Mouse (Mus musculus) midbrain, embryonic 15.5 days (tissue): Measurements from ENCODE around the gene 1700016D06Rik. TPM values are rescaled to one million over a fixed set of nuclear protein-coding genes. Genes with fewer than 3 reads are reported as not detected.
A peak's percentile ranks its signal among the peaks of the same experiment; 100 is the strongest.

ENCODE experiments used
- ATAC-seq: fragments of 200-750 bp; cut with Nextera tagmentation; replicated peaks from 2 replicates; pipeline ENCODE4 v1.8.0; 2017; ENCODE audit warnings: moderate TSS enrichment
- H3K27ac ChIP-seq: fragments of 300-500 bp; sonication (generic); 2 replicates; pipeline ENCODE4 v1.5.1; 2015; ENCODE audit warnings: mild to moderate bottlenecking, inconsistent platforms
- H3K27me3 ChIP-seq: fragments of 300-500 bp; sonication (generic); replicated peaks from 2 replicates; pipeline ENCODE4 v1.6.1; 2015; ENCODE audit warnings: inconsistent platforms
- H3K36me3 ChIP-seq: fragments of 300-500 bp; sonication (generic); replicated peaks from 2 replicates; pipeline ENCODE4 v1.6.1; 2015; ENCODE audit warnings: inconsistent platforms
- H3K4me1 ChIP-seq: fragments of 300-500 bp; sonication (generic); 2 replicates; pipeline ENCODE4 v1.6.1; 2015; ENCODE audit warnings: inconsistent platforms
- H3K4me2 ChIP-seq: fragments of 300-500 bp; sonication (generic); 2 replicates; pipeline ENCODE4 v1.6.1; 2015; ENCODE audit warnings: inconsistent platforms, mild to moderate bottlenecking, moderate library complexity
- H3K4me3 ChIP-seq: fragments of 300-500 bp; sonication (generic); 2 replicates; pipeline ENCODE4 v1.5.1; 2015; ENCODE audit warnings: mild to moderate bottlenecking, inconsistent platforms
- H3K9ac ChIP-seq: fragments of 300-500 bp; sonication (generic); 2 replicates; pipeline ENCODE4 v1.6.1; 2015; ENCODE audit warnings: mild to moderate bottlenecking, inconsistent platforms
- H3K9me3 ChIP-seq: fragments of 300-500 bp; sonication (generic); 2 replicates; pipeline ENCODE4 v1.6.1; 2016; ENCODE audit warnings: inconsistent platforms
- WGBS: fragments of 180-500 bp; shearing (Covaris S2); methylation state at CpG from one replicate; pipeline ENCODE4 v1.1.7; 2015; ENCODE audit warnings: mixed read lengths; 5-methylcytosine and 5-hydroxymethylcytosine counted together
- polyA plus RNA-seq: library from polyadenylated mRNA; unstranded; fragments of >200 nt; fragmentation: Nextera tagmentation; extraction: Ambion mirVana; gene quantifications from 2 replicates; pipeline ENCODE4 v1.2.1, GENCODE M21; 2015

Gene 1700016D06Rik
- polyA plus RNA-seq, result 0.24 TPM in 1 of 2 replicates, not detected in the other

DNA sequence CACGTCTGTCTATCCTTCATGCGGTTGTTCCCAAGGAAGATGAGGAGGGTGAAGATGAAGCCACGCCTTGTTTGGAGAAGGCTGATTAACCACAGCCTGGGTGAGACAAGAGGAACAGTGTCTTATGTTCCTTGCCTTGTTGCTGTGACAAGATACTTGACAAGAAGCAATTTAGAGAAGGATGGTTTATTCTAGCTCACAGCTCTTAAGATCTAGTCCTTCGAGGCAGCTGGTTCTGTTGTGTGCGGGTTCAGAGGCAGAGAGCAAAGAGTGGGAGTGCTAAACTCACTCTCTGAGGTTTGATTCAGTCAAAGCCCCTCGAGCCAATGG lies at the start of gene 1700016D06Rik:
1700016D06Rik (minus strand) TSS at position 31 of the 330 bp plus-strand sequence.
- H3K36me3 ChIP-seq, result no peaks in the 10 kb centered on the region
- peak within 1 kb of the TSS; percentile 17; the same call in 1 of the 2 replicates for H3K4me3 ChIP-seq
- H3K27me3 ChIP-seq, result no peaks in the 10 kb centered on the region; the same call in 1 of the 2 replicates
- peak within 1 kb of the TSS; percentile 48 for H3K4me2 ChIP-seq
- H3K27ac ChIP-seq, result no peak within 1 kb of the TSS
- H3K9ac ChIP-seq, result no peak within 1 kb of the TSS
- H3K9me3 ChIP-seq, result no peaks in the 10 kb centered on the region
- H3K4me1 ChIP-seq, result peaks cover 4% of the 10 kb centered on the region; the same call in 1 of the 2 replicates
- 78% methylated on average over 6 of the region's 6 CpGs for WGBS
- ATAC-seq, result no peak

DNA sequence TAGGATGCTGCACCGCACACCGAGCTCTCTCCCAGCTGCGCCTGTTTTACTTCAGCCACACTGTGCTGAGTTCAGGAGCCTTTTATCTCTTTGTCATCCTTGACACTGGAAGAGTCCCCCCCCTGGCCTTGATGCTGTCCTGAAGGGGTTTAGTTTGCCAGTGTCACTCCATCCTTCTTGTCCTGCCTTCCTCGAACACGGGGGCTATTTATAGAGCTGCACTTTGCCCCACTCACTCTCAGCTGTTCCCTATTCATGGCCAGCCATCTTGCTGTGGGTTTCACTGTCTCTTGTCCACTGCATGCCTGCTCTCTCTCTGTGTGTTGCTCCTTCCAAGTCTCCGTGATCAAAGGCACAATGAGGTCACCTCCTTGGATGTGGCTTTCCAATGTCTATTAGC lies 48.6 kb upstream of the 1700016D06Rik start:
- Histone ChIP-seq H3K4me1 (0 out of 2 replicates have a peak, but pooled peaks cover 4% of the 10 kb centered on the region), H3K27ac (no peak overlapping the region), H3K4me3 (no peak overlapping the region), H3K36me3 (no peaks in the 10 kb centered on the region), H3K4me2 (no peak overlapping the region), H3K9ac (no peak overlapping the region), H3K27me3 (no peaks in the 10 kb centered on the region), H3K9me3 (no peaks in the 10 kb centered on the region)
- ATAC-seq, result no peak
- 71% methylated on average over 6 of the region's 6 CpGs for WGBS

- H3K27ac ChIP-seq, result no peak overlapping the region
- 0 out of 2 replicates have a peak, but pooled peaks cover 4% of the 10 kb centered on the region for H3K4me1 ChIP-seq
- H3K27me3 ChIP-seq, result no peaks in the 10 kb centered on the region
- no peaks in the 10 kb centered on the region for H3K36me3 ChIP-seq
- no peaks in the 10 kb centered on the region for H3K9me3 ChIP-seq
- WGBS, result 86% methylated on average over 11 of the region's 11 CpGs
- H3K4me2 ChIP-seq, result no peak overlapping the region
- no peak for ATAC-seq
- H3K4me3 ChIP-seq, result no peak overlapping the region
- no peak overlapping the region for H3K9ac ChIP-seq
Measured at GRCm38 (mm10) chr8:11746850-11747600, 46.2 kb upstream of the 1700016D06Rik start.

DNA sequence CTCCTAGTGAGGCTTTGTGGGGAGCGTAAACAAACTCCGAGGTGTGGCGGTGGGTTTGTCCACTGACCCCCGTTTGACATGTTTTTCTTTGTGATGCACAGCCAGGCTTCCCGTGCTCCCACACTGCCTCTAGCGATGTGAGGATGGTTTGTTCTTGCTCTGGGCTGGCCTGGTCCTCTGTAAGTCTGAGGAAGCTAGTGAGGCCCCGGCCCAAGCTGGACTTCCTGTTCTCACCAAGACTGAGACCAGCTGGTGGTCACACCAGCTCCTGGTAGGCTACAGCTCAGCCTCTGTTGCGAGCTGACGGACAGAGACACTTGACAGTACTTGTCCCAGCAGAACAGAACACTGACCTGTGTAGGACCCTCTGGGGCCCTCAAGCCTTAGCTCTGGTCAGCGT lies 42.7 kb upstream of the 1700016D06Rik start:
- Histone ChIP-seq H3K27ac (no peak overlapping the region), H3K4me2 (no peak overlapping the region), H3K36me3 (peaks cover 11% of the 10 kb centered on the region; the same call in 1 of the 2 replicates), H3K4me1 (0 out of 2 replicates have a peak, but pooled peaks cover 4% of the 10 kb centered on the region), H3K9ac (no peak overlapping the region), H3K9me3 (no peaks in the 10 kb centered on the region), H3K4me3 (no peak overlapping the region), H3K27me3 (no peaks in the 10 kb centered on the region)
- WGBS, result 80% methylated on average over 10 of the region's 10 CpGs
- ATAC-seq, result no peak

GRCm38 (mm10) chr8:11740857-11741256 lies 40.0 kb upstream of the 1700016D06Rik start:
- 88% methylated on average over 2 of the region's 2 CpGs for WGBS
- no peaks in the 10 kb centered on the region for H3K9me3 ChIP-seq
- H3K27me3 ChIP-seq, result no peaks in the 10 kb centered on the region
- no peak overlapping the region for H3K4me2 ChIP-seq
- ATAC-seq, result no peak
- H3K9ac ChIP-seq, result no peak overlapping the region
- H3K36me3 ChIP-seq, result peaks cover 11% of the 10 kb centered on the region; the same call in 1 of the 2 replicates
- no peaks in the 10 kb centered on the region for H3K4me1 ChIP-seq
- no peak overlapping the region for H3K27ac ChIP-seq
- no peak overlapping the region for H3K4me3 ChIP-seq

- Histone ChIP-seq H3K4me3 (no peak overlapping the region), H3K4me1 (no peaks in the 10 kb centered on the region), H3K9me3 (no peaks in the 10 kb centered on the region), H3K27ac (no peak overlapping the region), H3K36me3 (peaks cover 11% of the 10 kb centered on the region; the same call in 1 of the 2 replicates), H3K4me2 (no peak overlapping the region), H3K27me3 (no peaks in the 10 kb centered on the region), H3K9ac (no peak overlapping the region)
- WGBS, result 94% methylated on average over 5 of the region's 5 CpGs
- ATAC-seq, result no peak
Measured at GRCm38 (mm10) chr8:11739082-11739481, 38.2 kb upstream of the 1700016D06Rik start.

DNA sequence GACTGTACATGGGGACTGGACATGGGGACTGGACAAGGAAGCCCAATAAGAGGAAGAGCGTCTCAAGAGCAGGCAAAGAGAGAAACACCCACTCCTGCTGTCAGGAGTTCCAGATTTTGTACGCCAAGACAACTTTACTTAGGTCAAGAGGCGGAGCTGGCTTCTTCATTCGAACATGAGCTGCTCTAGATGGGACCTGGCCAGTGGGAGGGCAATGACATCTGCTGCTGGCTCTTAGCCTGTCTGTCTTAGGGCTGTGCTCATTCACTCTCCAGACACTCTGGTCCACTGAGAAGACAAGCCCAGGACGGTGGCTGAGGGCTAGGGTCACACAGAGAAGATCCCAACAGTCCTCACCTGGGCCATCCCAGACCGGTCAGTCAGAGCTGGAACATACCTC lies 36.2 kb upstream of the 1700016D06Rik start:
- H3K4me1 ChIP-seq, result peaks cover 7% of the 10 kb centered on the region; the same call in 1 of the 2 replicates
- no peak overlapping the region for H3K27ac ChIP-seq
- no peak overlapping the region for H3K4me2 ChIP-seq
- no peaks in the 10 kb centered on the region for H3K27me3 ChIP-seq
- peaks cover 11% of the 10 kb centered on the region; the same call in 1 of the 2 replicates for H3K36me3 ChIP-seq
- no peaks in the 10 kb centered on the region for H3K9me3 ChIP-seq
- no peak overlapping the region for H3K4me3 ChIP-seq
- H3K9ac ChIP-seq, result no peak overlapping the region
- no peak for ATAC-seq
- 90% methylated on average over 6 of the region's 6 CpGs for WGBS

GRCm38 (mm10) chr8:11735672-11736235 lies 34.9 kb upstream of the 1700016D06Rik start:
- Histone ChIP-seq H3K27me3 (no peaks in the 10 kb centered on the region), H3K4me2 (no peak overlapping the region), H3K4me3 (no peak overlapping the region), H3K4me1 (peaks cover 15% of the 10 kb centered on the region), H3K9ac (no peak overlapping the region), H3K36me3 (peaks cover 11% of the 10 kb centered on the region; the same call in 1 of the 2 replicates), H3K9me3 (no peaks in the 10 kb centered on the region), H3K27ac (no peak overlapping the region)
- WGBS, result 91% methylated on average over 15 of the region's 15 CpGs
- ATAC-seq, result no peak

GRCm38 (mm10) chr8:11730271-11730940 lies 29.5 kb upstream of the 1700016D06Rik start:
- H3K27me3 ChIP-seq, result no peaks in the 10 kb centered on the region
- ATAC-seq, result no peak
- WGBS, result 69% methylated on average over 12 of the region's 12 CpGs
- no peak overlapping the region for H3K27ac ChIP-seq
- H3K9ac ChIP-seq, result 0 out of 2 replicates have a peak overlapping the region, but pooled peaks have one; percentile 2
- peak overlapping the region; percentile 74 for H3K4me2 ChIP-seq
- no peaks in the 10 kb centered on the region for H3K9me3 ChIP-seq
- H3K36me3 ChIP-seq, result no peaks in the 10 kb centered on the region
- peaks cover 41% of the 10 kb centered on the region for H3K4me1 ChIP-seq
- peak overlapping the region; percentile 70 for H3K4me3 ChIP-seq

DNA sequence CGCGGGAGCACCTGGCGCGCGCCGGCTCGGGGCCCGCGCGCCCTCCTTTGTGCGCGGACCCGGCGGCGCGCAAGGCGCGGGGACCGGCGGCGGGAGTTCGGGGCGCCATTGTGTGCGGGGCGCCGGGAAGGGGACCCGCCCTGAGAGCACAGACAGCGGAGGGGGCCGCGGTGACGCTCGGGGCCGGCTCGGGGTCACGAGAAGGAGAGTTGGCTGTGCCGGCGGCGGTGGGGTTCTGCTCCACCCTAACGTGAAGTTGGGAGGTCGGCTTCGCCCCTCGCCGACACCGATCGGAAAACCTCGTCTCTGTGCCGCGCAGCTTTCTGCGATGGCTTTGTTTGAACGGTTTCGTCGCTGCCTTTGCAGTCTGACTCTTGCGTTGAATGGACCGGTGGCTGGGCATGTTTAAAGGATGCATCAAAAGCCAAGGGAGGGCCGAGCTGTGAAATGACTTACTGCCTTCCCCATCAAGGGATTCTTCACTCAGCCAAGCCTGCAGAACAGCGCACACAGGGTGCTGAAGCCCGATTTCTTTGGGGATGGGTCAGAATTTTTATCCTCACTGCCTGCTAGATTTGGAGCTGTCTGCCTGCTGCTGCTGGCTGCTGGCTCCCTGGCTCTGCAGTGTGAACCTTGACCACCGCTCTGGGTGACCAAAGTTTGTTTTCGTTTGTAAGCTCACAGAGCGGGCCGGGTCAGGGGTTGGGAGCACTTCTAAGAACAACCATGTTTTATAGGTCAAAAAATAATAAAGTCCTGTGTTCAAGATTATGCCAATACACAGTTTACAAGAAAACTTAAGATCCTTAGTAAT lies 27.8 kb upstream of the 1700016D06Rik start:
- no peak; the same call in none of the 2 replicates for ATAC-seq
- H3K4me3 ChIP-seq, result peak overlapping the region; percentile 70
- WGBS, result 1% methylated on average over 61 of the region's 61 CpGs
- H3K4me1 ChIP-seq, result peaks cover 41% of the 10 kb centered on the region
- peak overlapping the region; percentile 79 for H3K9ac ChIP-seq
- no peaks in the 10 kb centered on the region for H3K36me3 ChIP-seq
- H3K27ac ChIP-seq, result peak overlapping the region; percentile 97
- H3K9me3 ChIP-seq, result no peaks in the 10 kb centered on the region
- H3K27me3 ChIP-seq, result no peaks in the 10 kb centered on the region
- H3K4me2 ChIP-seq, result peak overlapping the region; percentile 74

DNA sequence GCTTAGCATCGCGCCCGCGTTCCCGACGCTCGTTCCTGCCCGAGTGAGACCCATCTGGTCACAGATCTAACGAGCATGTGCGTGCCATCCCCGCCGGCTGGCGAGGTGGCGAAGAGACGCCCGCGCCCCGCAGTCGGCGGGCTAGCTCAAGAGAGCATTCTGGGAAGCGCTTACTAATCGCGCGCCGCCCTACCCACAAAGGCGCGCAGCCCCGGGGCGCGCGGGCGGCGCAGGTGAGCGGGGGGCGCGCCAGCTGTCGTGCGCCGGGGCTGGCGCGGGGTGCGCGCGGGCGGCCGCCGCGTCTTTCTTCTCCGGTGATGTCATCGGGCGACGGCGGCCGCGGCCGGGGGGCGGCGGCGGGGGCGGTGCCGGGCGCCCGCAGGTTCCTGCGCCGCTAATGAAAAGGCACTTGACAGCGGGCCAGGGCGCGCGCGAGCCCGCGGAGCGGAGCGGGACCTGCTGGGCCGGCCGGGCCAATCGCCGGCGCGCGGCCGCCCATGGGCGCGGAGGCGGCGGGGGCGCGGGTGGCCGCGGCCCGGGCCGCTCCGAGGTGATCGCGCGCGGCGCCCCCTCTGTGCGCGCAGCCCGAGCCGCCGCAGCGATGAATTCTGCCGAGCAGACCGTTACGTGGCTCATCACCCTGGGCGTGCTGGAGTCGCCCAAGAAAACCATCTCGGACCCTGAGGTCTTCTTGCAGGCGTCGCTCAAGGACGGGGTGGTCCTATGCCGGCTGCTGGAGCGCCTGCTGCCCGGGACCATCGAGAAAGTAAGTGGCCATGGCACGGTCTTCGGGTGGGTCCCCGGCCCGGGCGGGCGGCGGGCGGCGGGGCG lies 27.0 kb upstream of the 1700016D06Rik start, which contains the start of gene Arhgef7:
Arhgef7 (plus strand) TSS at position 71 of the 831 bp plus-strand sequence.
- Histone ChIP-seq H3K27me3 (no peaks in the 10 kb centered on the region), H3K9me3 (no peaks in the 10 kb centered on the region), H3K9ac (peak within 1 kb of the TSS; percentile 79), H3K4me1 (peaks cover 37% of the 10 kb centered on the region), H3K4me2 (peak within 1 kb of the TSS; percentile 74), H3K4me3 (peak within 1 kb of the TSS; percentile 70), H3K27ac (peak within 1 kb of the TSS; percentile 97), H3K36me3 (no peaks in the 10 kb centered on the region)
- under 1% methylated on average over 102 of the region's 127 CpGs for WGBS
- ATAC-seq, result peak; percentile 90
